Mouse (Mus musculus) embryonic fibroblast, embryonic 13.5 days (primary cell): ENCODE measurements around the gene Kcnk16. TPM values are rescaled to one million over a fixed set of nuclear protein-coding genes. Genes with fewer than 3 reads are reported as not detected.
A peak's percentile ranks its signal among the peaks of the same experiment; 100 is the strongest.
"Not testable (repeated sequence)": the region's sequence is repeated elsewhere in the genome, so short reads cannot be mapped to it uniquely, and the experiment has no call there.

ENCODE experiments used
- H3K27ac ChIP-seq: 2 replicates; pipeline ENCODE4 v1.5.1; 2012; ENCODE audit warnings: low read length, control low read depth, inconsistent platforms; ENCODE audit not compliant: insufficient read depth
- H3K4me1 ChIP-seq: 2 replicates; pipeline ENCODE4 v1.6.1; 2011; ENCODE audit warnings: low read length; ENCODE audit not compliant: control insufficient read depth, insufficient read depth
- H3K4me3 ChIP-seq: 2 replicates; pipeline ENCODE4 v1.5.1; 2011; ENCODE audit warnings: mild to moderate bottlenecking, control low read depth, low read length; ENCODE audit not compliant: insufficient read depth
- CTCF ChIP-seq: IDR thresholded peaks from 2 replicates; pipeline ENCODE4 v1.5.1; 2011; ENCODE audit warnings: mild to moderate bottlenecking, control low read depth, low read length, moderate library complexity, borderline replicate concordance; ENCODE audit not compliant: insufficient read depth
- POLR2A ChIP-seq: IDR thresholded peaks from 2 replicates; pipeline ENCODE4 v1.6.1; 2011; ENCODE audit warnings: low read depth, mild to moderate bottlenecking, control low read depth, low read length, moderate library complexity
- polyA plus RNA-seq: library from polyadenylated mRNA; stranded (reverse); fragments of >200 nt; gene quantifications from 2 replicates; pipeline ENCODE4 v1.2.4, GENCODE M21; 2011; ENCODE audit warnings: low read depth; ENCODE audit not compliant: missing spikeins, insufficient read length

The Kcnk16 gene
- polyA plus RNA-seq, result not detected in 2 replicates

DNA sequence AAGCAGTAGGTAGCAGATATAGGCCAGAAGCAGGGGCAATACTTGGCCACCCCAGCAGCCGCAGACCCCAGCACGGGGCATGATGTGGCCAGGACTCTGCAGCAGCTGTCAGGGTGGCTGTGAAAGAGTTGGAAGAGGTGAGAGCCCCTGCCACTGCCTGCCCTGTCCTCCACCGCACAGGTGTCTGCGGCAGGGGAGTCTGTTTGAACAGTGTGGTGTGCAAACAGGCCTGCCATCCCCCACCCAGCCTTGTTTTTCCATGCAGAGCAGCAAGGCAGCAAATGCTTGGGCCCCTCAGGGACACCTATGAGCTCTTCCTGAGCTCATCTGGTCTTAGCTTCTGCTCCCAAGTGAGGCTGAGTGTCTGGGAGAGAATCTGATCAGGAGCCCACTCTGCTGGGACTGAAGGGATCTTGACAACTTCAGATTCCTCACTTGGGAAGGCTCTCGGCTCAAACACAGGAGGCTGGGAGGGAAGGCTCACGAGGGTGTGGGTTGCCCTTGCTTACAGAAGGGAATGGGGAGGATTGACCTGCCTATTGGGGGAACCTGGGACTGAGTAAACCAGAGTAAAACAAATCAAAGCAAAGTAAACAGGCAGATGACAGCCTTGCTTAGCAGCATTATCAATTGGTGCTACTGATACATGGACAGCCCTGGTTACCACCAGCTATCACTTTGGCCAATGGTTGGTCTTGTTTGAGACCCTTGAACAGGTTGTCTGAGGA, at the start of gene Kcnk16:
TSS of gene Kcnk16 (minus strand) at position 118 of the 728 bp plus-strand sequence.
- H3K27ac ChIP-seq, result no peak within 1 kb of the TSS
- TF ChIP-seq POLR2A, result no peak
- TF ChIP-seq CTCF, result no peak
- H3K4me3 ChIP-seq, result no peak within 1 kb of the TSS
- H3K4me1 ChIP-seq, result no peaks in the 10 kb centered on the region

GRCm38 (mm10) chr14:20315137-20315536, 46.1 kb upstream of the Kcnk16 start:
- TF ChIP-seq POLR2A, result no peak
- no peak for TF ChIP-seq CTCF
- Histone ChIP-seq H3K27ac (no peak overlapping the region), H3K4me1 (no peaks in the 10 kb centered on the region), H3K4me3 (no peak overlapping the region)

GRCm38 (mm10) chr14:20305085-20305484, 36.1 kb upstream of the Kcnk16 start:
- not testable (repeated sequence) for H3K27ac ChIP-seq

DNA sequence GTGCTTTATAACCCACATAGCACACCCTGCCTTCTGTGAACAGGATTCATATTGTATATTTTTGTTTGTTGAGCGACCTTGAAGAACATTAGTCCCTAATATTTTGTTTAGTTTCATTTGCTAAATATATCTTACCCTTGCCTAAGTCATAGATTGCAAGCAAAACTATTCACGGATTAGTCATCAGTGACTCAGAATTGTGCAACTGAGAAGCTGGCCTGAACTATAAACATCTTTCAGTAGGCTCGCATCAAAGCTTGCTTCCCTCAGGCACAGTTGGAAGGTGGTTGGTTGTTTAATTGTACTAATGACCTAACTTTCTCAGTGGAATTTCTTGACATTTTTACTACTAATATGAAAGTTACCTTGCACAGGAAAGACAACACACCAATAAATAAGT, 29.1 kb upstream of the Kcnk16 start:
- Histone ChIP-seq H3K4me3 (no peak overlapping the region), H3K27ac (no peak overlapping the region; the same call in 1 of the 2 replicates), H3K4me1 (peaks cover 3% of the 10 kb centered on the region; the same call in 1 of the 2 replicates)
- TF ChIP-seq POLR2A (no peak), CTCF (no peak)

More at GRCm38 (mm10) chr14:20305085-20305484, 36.1 kb upstream of the Kcnk16 start:
- H3K4me1 ChIP-seq, H3K4me3 ChIP-seq: not testable (repeated sequence)

DNA sequence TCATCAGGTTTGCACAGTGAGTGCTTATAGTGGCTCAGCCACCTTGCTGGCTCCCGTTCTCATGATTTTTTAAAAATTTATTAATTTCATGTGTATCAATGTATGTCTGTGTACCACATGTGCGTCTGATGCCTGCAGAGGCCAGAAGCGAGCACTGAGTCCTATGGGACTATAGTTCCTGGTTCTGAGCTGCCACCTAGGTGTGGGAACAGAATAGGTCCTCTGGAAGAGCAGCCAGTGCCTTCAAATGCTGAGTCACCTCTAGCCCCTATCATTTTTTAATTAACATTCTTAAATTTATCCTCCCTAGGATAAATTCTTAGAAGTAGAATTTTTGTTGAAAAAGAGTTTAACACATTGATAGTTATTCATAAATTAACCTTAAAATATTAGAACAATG, 28.6 kb upstream of the Kcnk16 start:
- H3K4me3 ChIP-seq, result no peak overlapping the region
- no peak for TF ChIP-seq CTCF
- no peak for TF ChIP-seq POLR2A
- peak overlapping the region; percentile 1; the same call in 1 of the 2 replicates for H3K27ac ChIP-seq
- H3K4me1 ChIP-seq, result peaks cover 3% of the 10 kb centered on the region; the same call in 1 of the 2 replicates

DNA sequence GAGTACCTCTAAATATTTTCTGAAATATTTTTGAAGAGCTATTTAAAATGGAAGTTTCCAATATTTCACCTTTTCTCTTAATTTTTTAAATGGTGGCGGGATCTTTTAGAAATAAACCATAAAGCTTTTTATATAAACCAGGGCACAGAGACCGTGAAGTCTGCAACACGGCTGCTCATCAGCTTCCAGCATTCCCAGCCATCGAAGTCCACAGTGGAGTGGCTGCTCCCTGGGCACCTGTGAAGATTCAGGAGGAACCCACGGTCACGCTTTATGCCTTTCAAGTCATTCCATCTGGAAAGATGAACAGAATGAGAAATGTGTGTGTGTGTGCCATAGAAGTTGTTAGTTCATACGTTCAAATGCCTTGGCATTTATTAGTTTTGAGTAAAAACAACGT, 25.9 kb upstream of the Kcnk16 start:
- no peak overlapping the region for H3K27ac ChIP-seq
- H3K4me1 ChIP-seq, result peaks cover 3% of the 10 kb centered on the region; the same call in 1 of the 2 replicates
- TF ChIP-seq POLR2A, result no peak
- TF ChIP-seq CTCF, result no peak
- H3K4me3 ChIP-seq, result peak overlapping the region; percentile 91

DNA sequence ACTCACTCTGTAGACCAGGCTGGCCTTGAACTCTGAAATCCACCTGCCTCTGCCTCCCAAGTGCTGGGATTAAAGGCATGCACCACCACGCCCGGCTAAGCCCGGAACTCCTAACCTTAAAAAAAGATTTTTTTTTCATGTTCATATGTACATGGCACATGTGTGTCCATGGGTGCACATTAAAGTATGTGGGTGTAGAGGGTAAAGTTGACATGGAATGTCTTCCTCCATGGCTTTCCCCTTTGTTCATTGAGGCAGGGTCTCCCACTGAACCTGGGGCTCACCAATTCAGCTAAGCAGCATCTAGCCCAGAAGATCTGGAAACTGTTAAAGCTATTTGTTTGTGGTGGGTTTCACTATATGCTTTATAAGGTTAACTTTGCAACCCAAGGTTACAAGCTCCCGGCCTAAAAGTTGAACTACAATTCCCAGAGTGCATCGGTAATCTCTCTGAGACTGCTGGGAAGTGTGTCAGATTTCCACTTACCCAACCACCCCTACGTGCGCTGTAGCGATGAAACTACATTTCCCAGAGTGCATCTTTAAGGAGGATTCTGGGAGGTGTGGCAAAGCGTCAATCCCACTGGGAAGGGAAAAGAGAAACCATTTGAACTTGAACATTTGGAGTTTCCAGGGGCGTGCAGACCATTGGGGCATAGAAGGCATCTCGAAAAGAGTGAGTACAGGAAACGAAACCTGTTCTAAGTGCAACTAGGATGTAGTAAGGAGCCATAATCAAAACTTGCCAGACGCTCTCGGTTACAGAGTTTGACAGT, 25.3 kb upstream of the Kcnk16 start, which contains the start of gene Nudt13:
TSS of gene Nudt13 (plus strand) at position 581 of the 776 bp plus-strand sequence.
- Histone ChIP-seq H3K4me3 (peak within 1 kb of the TSS; percentile 91), H3K27ac (no peak within 1 kb of the TSS), H3K4me1 (peaks cover 3% of the 10 kb centered on the region; the same call in 1 of the 2 replicates)
- TF ChIP-seq POLR2A (peak; percentile 73), CTCF (no peak)

DNA sequence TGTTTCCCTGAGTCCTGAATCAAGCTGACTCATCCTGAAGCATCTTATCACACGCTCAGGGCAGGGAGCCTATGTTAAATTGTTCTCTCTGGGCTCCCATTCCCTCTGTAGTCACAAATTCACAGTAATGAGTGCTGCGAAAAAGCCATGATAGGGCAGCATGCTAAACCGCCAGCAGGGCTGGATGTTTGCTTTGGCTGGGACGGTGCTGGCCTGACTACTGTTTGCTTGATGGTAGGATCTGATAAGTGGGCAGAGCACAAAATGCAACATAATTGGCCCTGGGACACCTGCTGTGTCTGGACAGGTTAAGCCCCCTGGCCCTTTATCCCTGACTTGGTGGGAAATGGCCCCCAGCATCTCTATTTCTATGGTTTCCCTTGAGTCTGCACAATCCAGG, 22.4 kb upstream of the Kcnk16 start:
- Histone ChIP-seq H3K27ac (no peak overlapping the region), H3K4me3 (no peak overlapping the region), H3K4me1 (no peaks in the 10 kb centered on the region)
- TF ChIP-seq POLR2A, result no peak
- no peak for TF ChIP-seq CTCF

DNA sequence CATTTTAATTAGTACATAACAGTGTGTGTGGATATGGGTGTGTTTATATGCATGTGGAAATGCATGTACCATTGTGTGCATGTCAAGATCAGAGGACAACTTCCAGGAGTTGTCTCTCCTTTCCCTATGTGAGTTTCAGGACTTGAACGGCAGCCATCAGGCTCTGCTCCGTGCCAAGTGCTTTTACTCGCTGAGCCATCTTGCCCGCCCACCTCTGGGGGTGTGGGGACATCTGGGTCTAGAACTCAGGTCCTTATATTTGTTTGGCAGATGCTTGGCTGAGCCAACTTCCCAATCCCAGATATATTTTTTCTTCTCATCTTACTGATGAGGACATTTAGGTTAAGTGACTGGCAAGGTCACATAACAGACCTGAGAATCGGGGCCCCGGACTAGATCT, 578 bp downstream of the Kcnk16 start:
- H3K27ac ChIP-seq, result no peak overlapping the region
- no peaks in the 10 kb centered on the region for H3K4me1 ChIP-seq
- TF ChIP-seq CTCF (no peak), POLR2A (no peak)
- no peak overlapping the region for H3K4me3 ChIP-seq

DNA sequence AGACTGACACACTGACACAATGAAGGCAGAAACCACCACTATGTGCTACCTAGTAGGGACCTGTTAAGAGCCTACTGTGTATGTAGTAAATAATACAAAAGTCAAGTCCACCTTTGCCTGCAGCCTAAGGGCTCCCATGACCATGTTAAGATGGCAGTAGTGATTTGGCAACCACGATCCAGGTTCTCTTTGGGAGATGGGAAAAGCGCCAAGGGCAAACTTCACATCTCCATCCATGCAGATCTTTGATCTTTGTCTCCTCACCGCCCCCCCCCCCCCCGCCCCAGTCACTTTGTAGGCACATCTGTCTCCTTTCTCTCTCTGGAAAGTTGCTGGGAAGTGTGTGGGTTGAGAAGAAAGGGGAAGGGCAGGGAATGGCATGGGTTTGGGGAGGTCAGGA, 6.7 kb downstream of the Kcnk16 start:
- Histone ChIP-seq H3K27ac (no peak overlapping the region), H3K4me3 (no peak overlapping the region), H3K4me1 (no peaks in the 10 kb centered on the region)
- no peak for TF ChIP-seq POLR2A
- no peak for TF ChIP-seq CTCF
